Mouse (Mus musculus) MEL (cell line): ENCODE data around the gene Rpl6.

Source experiments
- BHLHE40 ChIP-seq: IDR thresholded peaks from 2 replicates; pipeline ENCODE4 v1.6.1; 2012; ENCODE audit warnings: low read depth, mild to moderate bottlenecking, inconsistent platforms, low read length, improper control_type of control experiment, borderline replicate concordance
- CTCF ChIP-seq, 3 experiments: IDR thresholded peaks in 2 of 3; conservative IDR thresholded peaks in 1 of 3; 2 replicates each; pipeline ENCODE4 v1.5.1; 2011 to 2012; ENCODE audit warnings: low read length in 3 of 3, low read depth in 2 of 3, mild to moderate bottlenecking in 2 of 3, improper control_type of control experiment in 1 of 3, inconsistent platforms in 1 of 3, mixed read lengths in 1 of 3, moderate library complexity in 1 of 3; ENCODE audit not compliant: control insufficient read depth in 1 of 3, insufficient read depth in 1 of 3, poor library complexity in 1 of 3, severe bottlenecking in 1 of 3
- EP300 ChIP-seq, 2 experiments: IDR thresholded peaks; 2 replicates each; pipeline ENCODE4 v1.6.1; 2011; ENCODE audit warnings: improper control_type of control experiment in 2 of 2, low read length in 2 of 2, low read depth in 1 of 2, mild to moderate bottlenecking in 1 of 2
- ETS1 ChIP-seq: IDR thresholded peaks from 2 replicates; pipeline ENCODE4 v1.6.1; 2012; ENCODE audit warnings: low read depth, mild to moderate bottlenecking, inconsistent platforms, low read length, improper control_type of control experiment, moderate library complexity
- GABPA ChIP-seq: IDR thresholded peaks from 2 replicates; pipeline ENCODE4 v1.6.1; 2012; ENCODE audit warnings: low read depth, mild to moderate bottlenecking, inconsistent platforms, low read length, improper control_type of control experiment, moderate library complexity
- GATA1 ChIP-seq: IDR thresholded peaks from 2 replicates; pipeline ENCODE4 v1.6.1; 2011; ENCODE audit warnings: low read depth, low read length, improper control_type of control experiment
- JUND ChIP-seq: IDR thresholded peaks from 2 replicates; pipeline ENCODE4 v1.6.1; 2011; ENCODE audit warnings: low read depth, mild to moderate bottlenecking, improper control_type of control experiment, low read length
- MAFK ChIP-seq: IDR thresholded peaks from 2 replicates; pipeline ENCODE4 v1.6.1; 2011; ENCODE audit warnings: low read depth, mild to moderate bottlenecking, low read length, improper control_type of control experiment, borderline replicate concordance
- MEF2A ChIP-seq: IDR thresholded peaks from 2 replicates; pipeline ENCODE4 v1.6.1; 2014; ENCODE audit warnings: low read depth, mild to moderate bottlenecking, inconsistent platforms, low read length, improper control_type of control experiment; ENCODE audit not compliant: poor library complexity, insufficient replicate concordance, severe bottlenecking; ENCODE audit errors: extremely low read depth
- NRF1 ChIP-seq: IDR thresholded peaks from 2 replicates; pipeline ENCODE4 v1.6.1; 2014; ENCODE audit warnings: low read depth, mild to moderate bottlenecking, inconsistent platforms, low read length, improper control_type of control experiment, moderate library complexity; ENCODE audit not compliant: poor library complexity, insufficient read depth, severe bottlenecking
- POLR2A ChIP-seq, 2 experiments: IDR thresholded peaks; 2 replicates each; pipeline ENCODE4 v1.6.1; 2011 to 2012; ENCODE audit warnings: low read length in 2 of 2, mild to moderate bottlenecking in 2 of 2, control low read depth in 1 of 2, improper control_type of control experiment in 1 of 2, low read depth in 1 of 2, moderate library complexity in 1 of 2; ENCODE audit not compliant: control insufficient read depth in 1 of 2, insufficient read depth in 1 of 2, poor library complexity in 1 of 2
- POLR2AphosphoS2 ChIP-seq: IDR thresholded peaks from 2 replicates; pipeline ENCODE4 v1.6.1; 2011; ENCODE audit warnings: low read length, improper control_type of control experiment
- USF1 ChIP-seq: IDR thresholded peaks from 2 replicates; pipeline ENCODE4 v1.6.1; 2014; ENCODE audit warnings: low read depth, mild to moderate bottlenecking, inconsistent platforms, low read length, improper control_type of control experiment, moderate library complexity

- TF ChIP-seq POLR2AphosphoS2 (no peak), POLR2A (IDR thresholded peaks at IDR 0.05; ENCODE audit: control insufficient read depth in 1 of 2, insufficient read depth in 1 of 2, low read depth in 1 of 2, low read length in 2 of 2, poor library complexity in 1 of 2) (no peak), EP300 (IDR thresholded peaks at IDR 0.05; ENCODE audit: low read depth in 1 of 2, low read length in 2 of 2) (no peak), MAFK (no peak), USF1 (no peak), CTCF (IDR thresholded peaks at IDR 0.05 in 2 of 3, conservative IDR thresholded peaks at IDR 0.05 in 1 of 3; ENCODE audit: control insufficient read depth in 1 of 3, insufficient read depth in 1 of 3, low read depth in 2 of 3, low read length in 3 of 3, poor library complexity in 1 of 3, severe bottlenecking in 1 of 3) (no peak), JUND (no peak), ETS1 (no peak), BHLHE40 (no peak), GABPA (no peak), NRF1 (no peak), GATA1 (no peak), MEF2A (no peak)
Measured at GRCm38 (mm10) chr5:121225854-121226253, 21.6 kb downstream of the Rpl6 start.
